Mouse (Mus musculus) CH12.LX (cell line): ENCODE data around the gene Dip2b.

Experiments used
- CTCF ChIP-seq, 2 experiments: IDR thresholded peaks in 1 of 2; conservative IDR thresholded peaks in 1 of 2; 2 replicates each; pipeline ENCODE4 v1.5.1; 2011 to 2012; ENCODE audit warnings: low read depth in 2 of 2, low read length in 2 of 2, improper control_type of control experiment in 1 of 2, inconsistent platforms in 1 of 2, mild to moderate bottlenecking in 1 of 2, moderate library complexity in 1 of 2
- EP300 ChIP-seq: IDR thresholded peaks from 2 replicates; pipeline ENCODE4 v1.6.1; 2011; ENCODE audit warnings: low read length, improper control_type of control experiment
- KAT2A ChIP-seq: IDR thresholded peaks from 2 replicates; pipeline ENCODE4 v1.6.1; 2012; ENCODE audit warnings: low read length, improper control_type of control experiment, inconsistent platforms; ENCODE audit not compliant: insufficient replicate concordance
- MEF2A ChIP-seq: IDR thresholded peaks from 2 replicates; pipeline ENCODE4 v1.6.1; 2014; ENCODE audit warnings: low read depth, mild to moderate bottlenecking, inconsistent platforms, low read length, improper control_type of control experiment, borderline replicate concordance
- POLR2A ChIP-seq: IDR thresholded peaks from 2 replicates; pipeline ENCODE4 v1.6.1; 2011; ENCODE audit warnings: low read depth, mild to moderate bottlenecking, improper control_type of control experiment, low read length
- ZMIZ1 ChIP-seq: IDR thresholded peaks from 2 replicates; pipeline ENCODE4 v1.6.1; 2012; ENCODE audit warnings: low read depth, mild to moderate bottlenecking, inconsistent platforms, low read length, improper control_type of control experiment

DNA sequence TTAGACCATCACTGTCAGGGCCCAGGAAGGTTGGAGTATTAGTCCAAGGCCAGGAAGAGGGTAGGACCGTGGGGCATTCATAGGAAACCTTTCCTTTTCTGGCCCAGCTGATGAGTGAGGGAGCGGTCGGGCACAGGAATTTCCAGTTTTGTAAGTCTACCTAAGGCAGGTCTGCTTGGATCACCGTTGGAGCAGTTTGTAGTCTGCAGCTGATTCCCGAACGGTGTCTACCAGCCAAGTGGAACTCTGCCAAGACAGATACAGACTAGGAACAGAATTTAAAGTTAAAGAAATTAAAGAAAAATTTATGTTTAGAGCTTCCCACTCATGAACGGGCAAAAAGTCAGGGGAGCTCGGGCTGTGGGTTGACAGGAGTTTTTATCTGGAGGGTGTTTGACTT, 9.0 kb upstream of the Dip2b start:
- TF ChIP-seq EP300 (no peak), POLR2A (no peak), MEF2A (no peak), CTCF (conservative IDR thresholded peaks at IDR 0.05 in 1 of 2, IDR thresholded peaks at IDR 0.05 in 1 of 2; ENCODE audit: low read depth in 2 of 2, low read length in 2 of 2) (no peak), KAT2A (no peak), ZMIZ1 (no peak)
